Mouse (Mus musculus) embryonic fibroblast, embryonic 13.5 days (primary cell): ENCODE data around the gene Sav1. TPM values are rescaled to one million over a fixed set of nuclear protein-coding genes. Genes with fewer than 3 reads are reported as not detected.

ENCODE experiments used
- H3K27ac ChIP-seq: 2 replicates; pipeline ENCODE4 v1.5.1; 2012; ENCODE audit warnings: low read length, control low read depth, inconsistent platforms; ENCODE audit not compliant: insufficient read depth
- H3K4me1 ChIP-seq: 2 replicates; pipeline ENCODE4 v1.6.1; 2011; ENCODE audit warnings: low read length; ENCODE audit not compliant: control insufficient read depth, insufficient read depth
- H3K4me3 ChIP-seq: 2 replicates; pipeline ENCODE4 v1.5.1; 2011; ENCODE audit warnings: mild to moderate bottlenecking, control low read depth, low read length; ENCODE audit not compliant: insufficient read depth
- CTCF ChIP-seq: IDR thresholded peaks from 2 replicates; pipeline ENCODE4 v1.5.1; 2011; ENCODE audit warnings: mild to moderate bottlenecking, control low read depth, low read length, moderate library complexity, borderline replicate concordance; ENCODE audit not compliant: insufficient read depth
- POLR2A ChIP-seq: IDR thresholded peaks from 2 replicates; pipeline ENCODE4 v1.6.1; 2011; ENCODE audit warnings: low read depth, mild to moderate bottlenecking, control low read depth, low read length, moderate library complexity
- polyA plus RNA-seq: library from polyadenylated mRNA; stranded (reverse); fragments of >200 nt; gene quantifications from 2 replicates; pipeline ENCODE4 v1.2.4, GENCODE M21; 2011; ENCODE audit warnings: low read depth; ENCODE audit not compliant: missing spikeins, insufficient read length

Gene Sav1
- polyA plus RNA-seq: 84.2 and 93.9 TPM in 2 replicates

GRCm38 (mm10) chr12:69986786-69987497 lies at the start of gene Sav1:
TSS of gene Sav1 (minus strand) at chr12:69987002.
- H3K4me1 ChIP-seq: no peaks in the 10 kb centered on the region
- peak within 1 kb of the TSS; percentile 77 for H3K4me3 ChIP-seq
- TF ChIP-seq POLR2A (peak; percentile 85), CTCF (no peak)
- H3K27ac ChIP-seq: peak within 1 kb of the TSS; percentile 78

GRCm38 (mm10) chr12:70026233-70026632 lies 39.4 kb upstream of the Sav1 start:
- Histone ChIP-seq H3K27ac (no peak overlapping the region), H3K4me3 (no peak overlapping the region), H3K4me1 (no peaks in the 10 kb centered on the region)
- TF ChIP-seq CTCF: no peak
- TF ChIP-seq POLR2A: no peak

- H3K27ac ChIP-seq: no peak overlapping the region
Observed at GRCm38 (mm10) chr12:70025431-70025830, 38.6 kb upstream of the Sav1 start.

GRCm38 (mm10) chr12:70023580-70023979 lies 36.8 kb upstream of the Sav1 start:
- no peak overlapping the region for H3K4me3 ChIP-seq
- TF ChIP-seq CTCF (no peak), POLR2A (no peak)
- H3K4me1 ChIP-seq: no peaks in the 10 kb centered on the region
- no peak overlapping the region for H3K27ac ChIP-seq

More at GRCm38 (mm10) chr12:70025431-70025830, 38.6 kb upstream of the Sav1 start:
- TF ChIP-seq POLR2A (no peak), CTCF (no peak)
- H3K4me1 ChIP-seq: no peaks in the 10 kb centered on the region
- no peak overlapping the region for H3K4me3 ChIP-seq

GRCm38 (mm10) chr12:70018153-70018552 lies 31.4 kb upstream of the Sav1 start:
- Histone ChIP-seq H3K4me1 (no peaks in the 10 kb centered on the region), H3K27ac (no peak overlapping the region), H3K4me3 (no peak overlapping the region)
- TF ChIP-seq CTCF (no peak), POLR2A (no peak)

- TF ChIP-seq CTCF (no peak), POLR2A (no peak)
- Histone ChIP-seq H3K4me1 (no peaks in the 10 kb centered on the region), H3K27ac (no peak overlapping the region), H3K4me3 (no peak overlapping the region)
Observed at GRCm38 (mm10) chr12:70015936-70016335, 29.1 kb upstream of the Sav1 start.

GRCm38 (mm10) chr12:70011681-70012080 lies 24.9 kb upstream of the Sav1 start:
- no peak for TF ChIP-seq CTCF
- TF ChIP-seq POLR2A: no peak
- H3K27ac ChIP-seq: no peak overlapping the region
- no peaks in the 10 kb centered on the region for H3K4me1 ChIP-seq
- no peak overlapping the region for H3K4me3 ChIP-seq

GRCm38 (mm10) chr12:70010356-70010755 lies 23.6 kb upstream of the Sav1 start:
- Histone ChIP-seq H3K4me1 (no peaks in the 10 kb centered on the region), H3K27ac (no peak overlapping the region), H3K4me3 (no peak overlapping the region)
- TF ChIP-seq POLR2A (no peak), CTCF (no peak)

- TF ChIP-seq CTCF: no peak
- no peak for TF ChIP-seq POLR2A
- Histone ChIP-seq H3K27ac (no peak overlapping the region), H3K4me1 (no peaks in the 10 kb centered on the region), H3K4me3 (no peak overlapping the region)
Observed at GRCm38 (mm10) chr12:70005103-70005502, 18.3 kb upstream of the Sav1 start.

GRCm38 (mm10) chr12:69998186-69998983 lies 11.6 kb upstream of the Sav1 start:
- H3K4me3 ChIP-seq: no peak overlapping the region
- H3K27ac ChIP-seq: peak overlapping the region; percentile 97
- TF ChIP-seq POLR2A (no peak), CTCF (no peak)
- H3K4me1 ChIP-seq: peaks cover 6% of the 10 kb centered on the region
